Mouse (Mus musculus): ENCODE data around the gene Tcf25.

DNA sequence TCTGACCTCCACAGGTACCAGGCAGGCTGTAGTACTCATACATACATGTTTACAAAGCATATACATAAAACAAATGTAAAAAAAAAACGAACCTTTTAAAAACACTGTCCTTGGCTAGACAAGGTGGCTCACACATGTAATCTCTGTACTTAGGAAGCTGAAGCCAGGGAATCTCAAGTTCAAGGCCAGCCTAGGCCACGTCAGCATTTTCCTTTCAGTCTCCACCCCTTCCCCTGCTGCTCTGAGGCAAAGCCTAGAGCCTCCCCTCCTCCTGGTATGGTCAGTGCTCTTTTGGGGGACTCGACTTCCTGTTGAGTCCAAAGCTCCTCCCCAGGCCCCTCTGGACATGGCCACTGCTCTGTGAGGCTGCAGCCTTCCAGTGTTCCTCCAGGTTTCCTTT is 13.5 kb downstream of the Tcf25 start:
- no peak for TF ChIP-seq CTCF (IDR thresholded peaks at IDR 0.05; ENCODE audit: extremely low read depth, insufficient read depth, low read length)
- TF ChIP-seq POLR2A (IDR thresholded peaks at IDR 0.05; ENCODE audit: extremely low read depth, insufficient read depth, low read length), result no peak
